Mouse (Mus musculus) testis, adult 2 months (tissue): ENCODE measurements at regions not wholly inside any gene's neighbourhood (a gene's known extent, or its start where the extent isn't known, plus 50 kb on each side); places are given as distances from the start of the nearest gene placed in this dataset.
"Not testable (repeated sequence)": the region's sequence is repeated elsewhere in the genome, so short reads cannot be mapped to it uniquely, and the experiment has no call there.

Source experiments
- H3K27ac ChIP-seq: fragments of 200-500 bp; 2 replicates; pipeline ENCODE4 v1.5.1; 2012; ENCODE audit warnings: low read depth, low read length; ENCODE audit not compliant: control insufficient read depth, insufficient read depth
- H3K27me3 ChIP-seq: fragments of 200-500 bp; 2 replicates; pipeline ENCODE4 v1.6.1; 2012; ENCODE audit warnings: mild to moderate bottlenecking, low read length, moderate library complexity; ENCODE audit not compliant: control insufficient read depth, insufficient read depth
- H3K36me3 ChIP-seq: fragments of 200-500 bp; 2 replicates; pipeline ENCODE4 v1.6.1; 2012; ENCODE audit warnings: mild to moderate bottlenecking, low read length; ENCODE audit not compliant: control insufficient read depth, insufficient read depth
- H3K4me1 ChIP-seq: fragments of 200-500 bp; 2 replicates; pipeline ENCODE4 v1.6.1; 2012; ENCODE audit warnings: low read length; ENCODE audit not compliant: control insufficient read depth, insufficient read depth
- H3K4me3 ChIP-seq: fragments of 200-500 bp; 2 replicates; pipeline ENCODE4 v1.5.1; 2012; ENCODE audit warnings: low read depth, mild to moderate bottlenecking, low read length, moderate library complexity, mixed read lengths; ENCODE audit not compliant: control insufficient read depth
- CTCF ChIP-seq: fragments of 200-500 bp; IDR thresholded peaks from 2 replicates; pipeline ENCODE4 v1.5.1; 2012; ENCODE audit warnings: low read depth, mild to moderate bottlenecking, inconsistent platforms, low read length, moderate library complexity; ENCODE audit not compliant: control insufficient read depth, insufficient read depth, insufficient replicate concordance
- POLR2A ChIP-seq: fragments of 200-500 bp; IDR thresholded peaks from 2 replicates; pipeline ENCODE4 v1.6.1; 2012; ENCODE audit warnings: low read depth, mild to moderate bottlenecking, inconsistent platforms, low read length, moderate library complexity; ENCODE audit not compliant: control insufficient read depth

GRCm38 (mm10) chr12:115691801-115692200 is 355.7 kb upstream of the Zfp386 start:
- H3K36me3 ChIP-seq: no peaks in the 10 kb centered on the region
- H3K27me3 ChIP-seq: no peaks in the 10 kb centered on the region
- TF ChIP-seq CTCF: no peak
- TF ChIP-seq POLR2A: no peak
- H3K4me3 ChIP-seq: no peak overlapping the region
- H3K27ac ChIP-seq: no peak overlapping the region
- no peaks in the 10 kb centered on the region for H3K4me1 ChIP-seq

DNA sequence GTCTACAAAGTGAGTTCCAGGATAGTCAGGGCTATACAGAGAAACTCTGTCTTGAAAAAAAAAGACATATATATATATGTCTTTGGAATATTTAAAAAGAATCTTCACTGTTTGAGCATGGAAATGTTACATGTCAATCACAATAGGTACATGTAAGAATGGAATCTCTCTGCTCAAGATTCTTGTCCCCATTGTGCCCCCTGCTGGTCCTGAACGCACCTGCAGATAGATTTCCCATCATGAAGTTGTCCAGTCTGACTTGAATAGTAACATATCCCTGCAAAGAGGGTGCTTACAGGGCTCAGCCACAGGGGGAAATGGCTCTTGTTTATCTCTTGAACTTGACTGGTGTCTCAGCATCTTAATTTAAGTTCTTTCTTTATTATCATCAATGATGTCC is 337.7 kb upstream of the Zfp386 start:
- not testable (repeated sequence) for H3K4me3 ChIP-seq, H3K36me3 ChIP-seq, H3K4me1 ChIP-seq, H3K27me3 ChIP-seq, H3K27ac ChIP-seq

GRCm38 (mm10) chr12:115742039-115742438 is 305.5 kb upstream of the Zfp386 start:
- H3K27ac ChIP-seq, H3K36me3 ChIP-seq, H3K27me3 ChIP-seq, H3K4me3 ChIP-seq, H3K4me1 ChIP-seq: not testable (repeated sequence)

- H3K36me3 ChIP-seq, H3K27me3 ChIP-seq, H3K4me3 ChIP-seq: not testable (repeated sequence)
Observed at GRCm38 (mm10) chr12:115749586-115749985, 297.9 kb upstream of the Zfp386 start.

GRCm38 (mm10) chr12:115753135-115753534 is 294.4 kb upstream of the Zfp386 start:
- not testable (repeated sequence) for H3K4me1 ChIP-seq

More at GRCm38 (mm10) chr12:115749586-115749985, 297.9 kb upstream of the Zfp386 start:
- H3K4me1 ChIP-seq, H3K27ac ChIP-seq: not testable (repeated sequence)

DNA sequence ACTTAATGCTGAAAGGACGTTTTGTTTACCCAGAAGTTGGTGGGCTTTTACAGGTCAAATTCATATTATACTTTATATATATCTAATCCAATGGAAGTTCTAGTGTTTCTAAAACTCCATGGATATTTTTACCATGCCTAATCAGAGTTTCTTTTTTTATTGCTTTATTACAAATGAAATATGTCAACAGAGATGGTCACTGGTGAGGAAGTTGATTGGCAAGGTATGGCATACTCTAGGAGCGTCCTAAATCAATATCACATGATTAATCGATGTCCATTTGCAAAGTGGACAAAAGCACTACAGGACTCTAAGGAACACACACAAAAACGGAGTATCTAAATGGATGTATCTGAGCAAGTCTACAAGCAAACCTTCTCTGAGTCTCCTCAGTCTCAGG is 290.0 kb upstream of the Zfp386 start:
- not testable (repeated sequence) for H3K4me3 ChIP-seq, H3K4me1 ChIP-seq, H3K36me3 ChIP-seq, H3K27me3 ChIP-seq, H3K27ac ChIP-seq

More at GRCm38 (mm10) chr12:115753135-115753534, 294.4 kb upstream of the Zfp386 start:
- H3K27ac ChIP-seq, H3K4me3 ChIP-seq, H3K36me3 ChIP-seq, H3K27me3 ChIP-seq: not testable (repeated sequence)

- not testable (repeated sequence) for H3K4me3 ChIP-seq, H3K27me3 ChIP-seq, H3K36me3 ChIP-seq, H3K27ac ChIP-seq, H3K4me1 ChIP-seq
Observed at GRCm38 (mm10) chr12:115759041-115759440, 288.5 kb upstream of the Zfp386 start.

GRCm38 (mm10) chr12:115761766-115762165 is 285.8 kb upstream of the Zfp386 start:
- not testable (repeated sequence) for H3K27me3 ChIP-seq, H3K4me3 ChIP-seq, H3K4me1 ChIP-seq, H3K36me3 ChIP-seq, H3K27ac ChIP-seq

- not testable (repeated sequence) for H3K27me3 ChIP-seq, H3K36me3 ChIP-seq, H3K4me3 ChIP-seq, H3K27ac ChIP-seq, H3K4me1 ChIP-seq
Observed at GRCm38 (mm10) chr12:115764939-115765479, 282.5 kb upstream of the Zfp386 start.

DNA sequence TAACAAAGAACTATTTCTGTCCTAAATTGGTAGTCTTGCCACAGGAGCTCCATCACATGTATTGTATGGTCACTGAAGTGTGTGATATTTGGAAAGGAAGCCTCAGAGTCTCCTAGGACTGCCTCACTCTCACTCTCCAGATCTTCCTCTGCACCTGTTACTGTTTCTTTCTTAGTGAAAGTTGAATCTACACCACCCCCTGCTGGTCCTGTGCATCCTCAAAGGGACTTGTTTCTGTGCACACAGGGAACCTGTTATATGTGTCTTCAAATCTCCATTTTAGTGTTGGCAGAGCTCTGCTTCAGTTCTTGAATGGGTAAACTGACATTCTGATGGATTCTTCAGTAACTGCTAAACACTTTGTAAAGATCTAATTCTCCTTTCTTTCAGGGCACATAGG is 276.3 kb upstream of the Zfp386 start:
- not testable (repeated sequence) for H3K27me3 ChIP-seq, H3K4me1 ChIP-seq, H3K27ac ChIP-seq, H3K4me3 ChIP-seq, H3K36me3 ChIP-seq

- not testable (repeated sequence) for H3K27ac ChIP-seq, H3K27me3 ChIP-seq, H3K36me3 ChIP-seq, H3K4me1 ChIP-seq, H3K4me3 ChIP-seq
Observed at GRCm38 (mm10) chr12:115790369-115790768, 257.2 kb upstream of the Zfp386 start.

DNA sequence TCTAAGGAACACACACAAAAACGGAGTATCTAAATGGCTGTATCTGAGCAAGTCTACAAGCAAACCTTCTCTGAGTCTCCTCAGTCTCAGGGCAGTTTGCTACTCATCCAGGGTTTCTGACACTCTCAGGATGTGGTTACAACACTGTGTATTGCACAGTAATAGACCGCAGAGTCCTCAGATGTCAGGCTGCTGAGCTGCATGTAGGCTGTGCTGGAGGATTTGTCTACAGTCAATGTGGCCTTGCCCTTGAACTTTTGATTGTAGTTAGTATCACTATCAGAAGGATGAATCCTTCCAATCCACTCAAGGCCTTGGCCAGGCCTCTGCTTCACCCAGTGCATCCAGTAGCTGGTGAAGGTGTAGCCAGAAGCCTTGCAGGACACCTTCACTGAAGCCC is 245.0 kb upstream of the Zfp386 start:
- not testable (repeated sequence) for H3K4me1 ChIP-seq, H3K27me3 ChIP-seq, H3K27ac ChIP-seq, H3K4me3 ChIP-seq, H3K36me3 ChIP-seq
